Mouse (Mus musculus) neural tube, embryonic 10.5 days (tissue): Measurements from ENCODE around the gene Pde4c.

ENCODE experiments used
- DNase-seq: peaks from one replicate; pipeline ENCODE4 v3.0.0-alpha.2; 2017; ENCODE audit warnings: low spot score; ENCODE audit errors: extremely low spot score

Gene Pde4c

GRCm38 (mm10) chr8:70765838-70766570 lies 42.5 kb downstream of the Pde4c start:
- DNase-seq = peak; percentile 61

- peak; percentile 69 for DNase-seq
Observed at GRCm38 (mm10) chr8:70766571-70767440, 43.3 kb downstream of the Pde4c start.

- no peak for DNase-seq
Observed at GRCm38 (mm10) chr8:70767503-70767902, 44.0 kb downstream of the Pde4c start.

- no peak for DNase-seq
Observed at GRCm38 (mm10) chr8:70768231-70768776, 44.8 kb downstream of the Pde4c start.

GRCm38 (mm10) chr8:70768956-70769355 lies 45.4 kb downstream of the Pde4c start:
- no peak for DNase-seq

GRCm38 (mm10) chr8:70769359-70769758 lies 45.8 kb downstream of the Pde4c start:
- peak; percentile 95 for DNase-seq

GRCm38 (mm10) chr8:70769858-70770257 lies 46.3 kb downstream of the Pde4c start:
- DNase-seq = no peak

- no peak for DNase-seq
Observed at GRCm38 (mm10) chr8:70770748-70771147, 47.2 kb downstream of the Pde4c start.

GRCm38 (mm10) chr8:70771217-70771616 lies 47.7 kb downstream of the Pde4c start:
- DNase-seq = no peak

GRCm38 (mm10) chr8:70772075-70772474 lies 48.6 kb downstream of the Pde4c start:
- no peak for DNase-seq

GRCm38 (mm10) chr8:70772890-70773289 lies 49.4 kb downstream of the Pde4c start:
- no peak for DNase-seq

- DNase-seq = no peak
Observed at GRCm38 (mm10) chr8:70773410-70773809, 49.9 kb downstream of the Pde4c start.

GRCm38 (mm10) chr8:70773833-70774232 lies 50.3 kb downstream of the Pde4c start:
- no peak for DNase-seq

GRCm38 (mm10) chr8:70774740-70775139 lies 51.2 kb downstream of the Pde4c start:
- DNase-seq = no peak

GRCm38 (mm10) chr8:70775227-70775626 lies 51.7 kb downstream of the Pde4c start:
- no peak for DNase-seq

GRCm38 (mm10) chr8:70775851-70776495 lies 52.5 kb downstream of the Pde4c start:
- peak; percentile 39 for DNase-seq

GRCm38 (mm10) chr8:70776496-70777444 lies 53.2 kb downstream of the Pde4c start, which contains the start of gene Pik3r2:
TSS of gene Pik3r2 (minus strand) at chr8:70776713.
- peak; percentile 98 for DNase-seq

- DNase-seq = no peak
Observed at GRCm38 (mm10) chr8:70780093-70780492, 56.6 kb downstream of the Pde4c start.

GRCm38 (mm10) chr8:70786291-70787050 lies 63.0 kb downstream of the Pde4c start:
- no peak for DNase-seq

GRCm38 (mm10) chr8:70787051-70787445 lies 63.5 kb downstream of the Pde4c start:
- DNase-seq = no peak
